Mouse (Mus musculus): ENCODE measurements around the gene Col23a1. TPM values are rescaled to one million over a fixed set of nuclear protein-coding genes. Genes with fewer than 3 reads are reported as not detected.
A peak's percentile ranks its signal among the peaks of the same experiment; 100 is the strongest.

Col23a1 gene
- total RNA-seq (2014; fragmentation: Nextera tagmentation) (not detected in 2 replicates), total RNA-seq (2017) (0.04 and 0.15 TPM in 2 replicates)

DNA sequence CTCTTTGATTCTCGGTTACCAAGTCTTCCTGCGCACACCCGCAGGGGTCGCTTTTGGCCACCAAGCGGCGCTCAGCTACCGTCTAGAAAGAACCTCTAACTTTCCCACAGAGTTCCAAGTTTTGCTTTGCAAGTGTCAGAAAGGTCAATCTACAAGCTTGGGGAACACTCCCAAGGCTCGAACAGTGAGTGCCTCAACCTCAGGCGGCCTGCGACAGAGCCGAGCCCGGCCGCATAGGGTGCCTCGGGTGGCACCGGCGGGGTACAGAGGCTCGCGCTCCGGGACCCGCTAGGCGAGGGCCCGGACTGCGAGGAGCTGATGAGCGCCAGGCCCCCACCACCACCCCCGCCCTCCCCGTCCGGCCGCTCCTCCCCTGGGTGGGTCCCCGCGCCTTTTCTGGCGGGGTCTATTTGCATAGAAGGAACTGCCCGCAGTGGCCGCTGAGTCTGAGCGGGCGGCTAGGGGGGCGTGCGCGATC lies at the start of gene Col23a1:
TSS of gene Col23a1 (plus strand) at position 357 of the 478 bp plus-strand sequence.
- peak; percentile 80 for ATAC-seq (replicated peaks; ENCODE audit: poor library complexity, severe bottlenecking)

DNA sequence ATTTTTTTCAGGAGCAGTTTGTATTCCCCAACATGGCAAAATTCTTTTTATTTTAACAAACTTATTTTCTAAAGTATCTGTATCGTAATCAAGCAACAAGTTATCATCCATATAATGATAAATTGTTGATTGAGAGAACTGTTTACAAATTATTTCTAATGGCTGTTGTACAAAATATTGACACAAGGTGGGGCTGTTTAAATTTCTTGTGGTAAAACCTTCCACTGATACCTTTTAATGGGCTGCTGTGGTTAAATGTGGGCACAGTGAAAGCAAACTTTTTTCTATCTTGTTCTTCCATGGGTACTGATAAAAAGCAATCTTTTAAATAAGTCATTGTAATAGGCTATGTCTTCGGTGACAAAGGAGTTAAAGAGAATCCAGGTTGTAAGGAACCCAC lies 46.8 kb upstream of the Col23a1 start:
- ATAC-seq (replicated peaks; ENCODE audit: poor library complexity, severe bottlenecking): no peak

DNA sequence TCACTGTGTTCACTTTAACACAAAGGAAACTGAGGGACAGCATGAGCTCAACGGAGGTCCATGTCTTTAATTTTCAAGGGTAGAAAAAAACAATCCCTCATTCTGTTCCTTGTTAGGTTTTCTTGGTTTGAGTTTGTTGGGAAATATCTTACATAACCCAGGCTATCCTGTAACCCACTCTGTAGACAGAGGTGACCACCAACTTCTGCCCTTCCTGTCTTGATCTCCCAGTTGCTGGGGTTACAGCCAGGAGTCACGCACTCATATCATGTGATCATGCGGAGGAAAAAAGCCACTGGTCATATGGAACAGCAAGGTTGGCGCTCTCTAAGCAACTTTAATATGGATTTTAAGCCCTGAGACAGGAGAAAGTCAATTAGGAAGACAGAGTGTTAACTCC lies 32.7 kb upstream of the Col23a1 start:
- ATAC-seq (replicated peaks; ENCODE audit: poor library complexity, severe bottlenecking): peak; percentile 93

DNA sequence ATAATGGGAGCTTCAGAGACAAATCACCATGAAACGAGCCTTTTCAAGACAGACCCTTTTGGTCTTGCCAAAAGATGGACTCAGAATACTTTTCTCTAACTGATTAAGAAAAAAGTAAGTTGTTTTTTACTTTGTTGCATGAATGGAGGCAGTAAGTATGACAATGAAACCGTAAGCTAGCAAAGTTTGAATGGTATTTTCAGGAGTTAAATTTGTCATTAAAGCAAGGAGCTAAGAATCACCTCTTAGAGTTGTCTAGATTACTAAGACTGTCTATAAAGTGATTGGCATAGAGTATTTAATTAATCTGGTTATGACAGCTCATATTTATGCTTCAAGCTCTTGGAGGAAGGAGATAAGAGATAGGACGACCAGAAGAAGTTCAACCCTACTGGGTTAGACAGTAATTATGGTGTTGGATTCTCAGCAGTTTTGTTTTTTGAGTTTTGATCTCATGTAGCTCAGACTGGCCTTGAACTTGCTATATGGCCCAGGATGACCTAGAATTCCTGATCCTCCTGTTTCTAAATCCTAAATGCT lies 28.0 kb upstream of the Col23a1 start, which contains the start of gene Clk4:
TSS of gene Clk4 (plus strand) at position 51 of the 540 bp plus-strand sequence.
- ATAC-seq (replicated peaks; ENCODE audit: poor library complexity, severe bottlenecking): no peak

DNA sequence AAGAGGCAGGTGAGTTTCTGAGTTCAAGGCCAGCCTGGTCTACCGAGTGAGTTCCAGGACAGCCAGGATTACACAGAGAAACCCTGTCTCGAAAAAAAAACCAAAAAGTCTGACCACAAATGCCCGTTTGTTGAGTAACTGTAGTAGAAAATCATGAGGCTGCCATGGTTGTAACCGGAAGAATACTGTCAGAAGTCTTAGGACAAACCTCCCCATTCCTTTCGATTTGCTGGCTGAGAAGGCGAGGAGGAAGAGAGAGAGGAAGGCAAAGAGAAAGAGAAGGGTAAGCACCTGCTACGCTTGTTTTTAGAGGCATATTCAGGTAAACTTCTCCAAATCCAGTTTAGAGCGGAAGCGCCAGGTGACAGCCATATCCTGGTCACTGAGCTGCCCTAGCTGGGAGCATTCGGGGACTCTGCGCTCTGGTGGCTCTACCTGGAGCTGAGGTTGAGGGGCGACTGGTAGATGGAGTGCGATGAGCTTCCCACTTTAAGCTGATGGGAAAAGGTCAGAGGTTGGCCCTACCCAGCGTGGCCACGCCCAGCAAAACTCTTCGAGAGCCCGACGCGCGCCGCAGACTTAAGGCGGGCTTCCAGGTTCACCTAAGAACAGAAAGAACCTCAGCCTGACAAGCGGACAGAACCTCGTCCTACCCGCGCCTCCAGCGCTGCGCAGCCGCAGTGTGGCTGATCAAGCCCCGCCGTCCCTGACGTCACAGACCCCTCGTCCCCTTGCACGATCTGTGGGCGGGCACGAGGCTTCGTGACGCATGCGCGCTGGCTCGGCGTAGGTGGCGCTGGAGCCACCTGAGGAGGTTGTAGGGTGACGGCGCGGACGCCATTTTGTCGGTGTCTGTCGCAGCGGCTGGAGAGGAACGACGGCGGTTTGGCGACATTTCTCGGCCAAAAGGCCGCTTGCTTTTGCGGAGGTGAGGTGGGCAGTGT lies 27.1 kb upstream of the Col23a1 start, which contains the start of gene BC049762:
TSS of gene BC049762 (minus strand) at position 705 of the 944 bp plus-strand sequence.
- ATAC-seq (replicated peaks; ENCODE audit: poor library complexity, severe bottlenecking): peak; percentile 79

DNA sequence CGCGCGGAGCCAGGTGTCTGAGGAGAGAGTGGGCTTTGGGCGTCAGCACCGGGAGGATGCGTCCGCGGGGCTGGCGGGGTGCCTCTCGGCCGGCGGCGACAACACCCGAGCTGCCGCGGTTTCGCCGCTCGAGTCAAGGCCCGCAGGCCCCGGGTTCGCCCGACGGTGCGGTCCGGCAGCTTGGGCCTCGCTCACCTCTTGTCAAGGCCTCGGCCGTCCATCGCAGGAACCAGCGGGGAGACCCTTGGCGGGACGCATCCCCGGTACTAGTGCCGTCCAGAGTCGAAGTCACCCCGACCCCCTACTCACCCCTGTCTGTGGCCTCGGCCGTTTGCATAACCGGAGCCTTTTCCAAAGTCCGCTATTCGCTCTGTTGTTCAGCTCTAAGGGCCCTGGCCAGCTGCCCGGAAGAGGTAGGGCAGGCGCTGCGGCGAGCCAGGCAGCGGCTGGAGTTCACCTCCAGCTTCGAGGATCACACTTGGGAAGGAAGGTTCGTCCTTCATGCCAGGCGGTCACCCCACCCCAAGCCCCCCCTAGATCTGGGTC lies 26.4 kb upstream of the Col23a1 start:
- no peak for ATAC-seq (replicated peaks; ENCODE audit: poor library complexity, severe bottlenecking)

DNA sequence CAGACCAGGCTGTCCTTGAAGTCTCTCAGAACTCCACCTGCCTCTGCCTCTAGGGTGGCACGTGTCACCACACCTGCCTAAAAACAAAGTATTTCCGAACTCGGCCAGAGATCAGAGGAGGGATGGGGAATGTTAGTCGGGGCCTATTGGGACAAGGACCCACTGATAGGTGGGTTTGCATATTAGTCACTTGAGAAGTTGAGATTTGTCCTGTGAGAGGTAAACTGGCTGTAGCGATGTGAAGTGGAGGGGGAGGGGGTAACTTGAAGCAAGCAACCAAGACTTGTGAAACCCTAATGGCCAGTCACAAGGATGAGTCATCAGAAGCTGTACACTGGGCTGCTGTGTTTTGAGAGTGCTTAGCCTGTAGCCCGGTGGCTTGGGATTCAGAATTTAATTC lies 25.4 kb upstream of the Col23a1 start:
- ATAC-seq (replicated peaks; ENCODE audit: poor library complexity, severe bottlenecking): peak; percentile 60

DNA sequence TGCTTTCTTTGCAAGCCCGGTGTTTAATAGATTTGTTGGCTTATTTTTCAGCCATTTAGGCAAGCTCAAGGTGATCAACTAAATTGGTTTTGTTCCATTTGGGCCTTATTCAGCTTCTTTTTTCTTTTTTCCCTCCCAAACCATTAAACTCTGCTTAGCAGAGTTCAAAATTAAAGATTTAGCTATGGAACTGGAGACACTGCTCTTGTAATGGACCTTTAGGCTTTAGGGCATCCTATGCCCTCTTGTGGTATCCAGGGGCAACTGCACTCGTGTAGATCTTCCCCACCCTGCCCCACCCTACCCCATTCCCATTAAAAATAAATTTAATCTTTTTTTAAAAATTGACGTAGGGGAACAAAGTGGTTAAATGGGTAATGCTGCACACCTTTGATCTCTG lies 24.4 kb upstream of the Col23a1 start:
- no peak; the same call in 1 of the 2 replicates for ATAC-seq (replicated peaks; ENCODE audit: poor library complexity, severe bottlenecking)

DNA sequence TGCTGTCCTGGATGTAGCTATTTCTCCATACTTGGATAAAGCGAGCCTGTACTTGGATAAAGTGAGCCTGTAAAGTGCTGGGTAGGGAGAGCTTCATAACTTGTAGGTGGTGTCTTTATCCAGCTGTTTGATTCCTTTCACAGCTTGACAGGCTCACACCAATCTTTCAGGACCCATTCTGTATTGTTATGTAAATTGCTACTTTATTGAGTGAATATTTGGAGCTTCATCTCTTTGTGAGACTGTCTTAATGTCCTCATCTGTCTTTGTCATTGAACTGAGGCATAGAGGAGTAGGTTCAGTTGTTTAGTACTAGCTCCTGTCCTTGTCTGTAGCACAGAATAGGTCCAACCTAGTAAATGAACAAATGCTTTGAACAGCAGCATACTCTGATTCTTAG lies 15.3 kb upstream of the Col23a1 start:
- no peak for ATAC-seq (replicated peaks; ENCODE audit: poor library complexity, severe bottlenecking)

DNA sequence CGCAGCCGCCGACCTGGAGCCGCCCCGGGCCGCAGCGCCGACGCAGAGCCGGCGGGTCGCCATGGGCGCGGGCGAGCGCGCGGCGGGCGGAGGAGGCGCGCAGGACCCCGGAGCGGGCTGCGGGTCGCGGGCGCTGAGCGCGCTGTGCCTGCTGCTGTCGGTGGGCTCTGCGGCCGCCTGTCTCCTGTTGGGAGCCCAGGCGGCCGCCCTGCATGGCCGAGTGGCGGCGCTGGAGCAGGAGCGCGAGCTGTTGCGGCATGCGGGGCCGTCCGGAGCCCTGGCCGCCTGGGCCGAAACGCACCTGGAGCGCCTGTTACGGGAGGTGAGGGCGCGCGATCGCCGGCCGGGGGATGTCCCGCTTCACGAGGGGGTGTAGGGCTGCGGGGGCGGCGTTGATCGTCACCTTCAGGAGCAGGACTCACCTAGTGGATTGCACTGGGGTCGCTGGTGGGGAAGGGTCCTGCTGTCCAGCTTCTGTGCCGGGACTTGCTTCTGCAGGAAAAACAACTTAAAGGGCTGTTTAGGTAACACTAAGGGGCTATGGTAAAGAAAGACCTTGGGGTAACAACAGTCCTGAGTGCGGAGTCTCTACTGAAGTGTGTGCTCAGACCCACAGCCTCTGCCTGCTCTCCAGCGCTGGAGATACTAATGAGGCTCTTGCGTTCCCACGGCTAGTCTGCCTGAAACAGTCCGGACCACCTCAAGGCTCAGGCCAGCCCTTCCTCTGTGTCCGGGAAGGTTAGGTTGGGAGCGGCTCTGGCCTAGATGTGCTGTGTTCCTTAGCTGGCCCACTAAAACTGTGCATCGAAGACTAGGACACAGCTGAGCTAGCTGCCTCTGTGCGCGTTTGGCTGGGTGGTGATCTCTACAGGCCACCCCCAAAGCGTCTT lies 591 bp downstream of the Col23a1 start:
- peak; percentile 17 for ATAC-seq (replicated peaks; ENCODE audit: poor library complexity, severe bottlenecking)

DNA sequence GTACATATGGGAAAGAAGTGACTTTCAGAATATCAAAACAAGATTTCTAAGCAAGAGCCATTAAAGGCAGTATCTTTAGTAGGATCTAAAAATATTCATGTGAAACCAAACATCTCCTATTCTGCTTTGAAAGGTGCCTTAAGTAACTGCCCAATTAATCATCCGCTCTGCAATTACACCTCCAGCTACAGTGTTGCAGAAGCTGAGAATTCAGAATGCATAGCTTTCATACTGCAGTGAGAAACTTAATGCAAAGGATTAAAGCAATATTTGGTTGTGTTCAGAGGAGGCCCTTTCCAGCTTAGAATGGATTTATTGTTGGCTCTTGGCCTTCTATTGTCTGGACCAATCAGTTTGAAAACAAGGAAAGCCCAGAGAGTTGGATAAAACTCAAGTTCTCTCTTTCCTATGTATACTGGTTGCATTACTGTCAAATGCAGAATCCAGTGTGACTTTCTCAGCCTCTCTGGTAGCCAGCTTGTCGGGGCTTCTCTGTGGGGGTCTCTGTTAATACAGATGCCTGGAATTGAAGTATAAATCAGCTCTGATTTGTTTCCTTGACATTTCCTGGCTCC lies 4.3 kb downstream of the Col23a1 start:
- no peak for ATAC-seq (replicated peaks; ENCODE audit: poor library complexity, severe bottlenecking)

DNA sequence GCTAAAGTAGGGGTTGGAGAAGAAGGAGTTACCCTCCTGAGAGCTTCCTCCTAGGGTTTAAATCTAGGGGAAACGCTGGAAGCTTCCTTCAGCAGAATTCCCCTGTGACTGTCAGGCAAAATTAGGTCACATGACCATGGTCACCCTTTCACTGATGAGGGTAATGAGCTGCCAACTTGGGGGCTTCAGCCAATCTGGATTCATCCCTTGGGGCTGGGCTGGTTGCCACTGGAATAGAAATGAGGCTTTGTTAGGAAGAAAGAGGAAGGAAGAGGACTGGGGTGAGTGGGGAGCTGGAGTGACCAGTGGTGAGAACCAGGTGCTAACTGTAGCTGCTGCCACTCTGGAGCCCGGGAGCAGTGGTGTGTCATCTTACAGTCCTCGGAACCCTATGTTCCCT lies 6.0 kb downstream of the Col23a1 start:
- no peak for ATAC-seq (replicated peaks; ENCODE audit: poor library complexity, severe bottlenecking)

DNA sequence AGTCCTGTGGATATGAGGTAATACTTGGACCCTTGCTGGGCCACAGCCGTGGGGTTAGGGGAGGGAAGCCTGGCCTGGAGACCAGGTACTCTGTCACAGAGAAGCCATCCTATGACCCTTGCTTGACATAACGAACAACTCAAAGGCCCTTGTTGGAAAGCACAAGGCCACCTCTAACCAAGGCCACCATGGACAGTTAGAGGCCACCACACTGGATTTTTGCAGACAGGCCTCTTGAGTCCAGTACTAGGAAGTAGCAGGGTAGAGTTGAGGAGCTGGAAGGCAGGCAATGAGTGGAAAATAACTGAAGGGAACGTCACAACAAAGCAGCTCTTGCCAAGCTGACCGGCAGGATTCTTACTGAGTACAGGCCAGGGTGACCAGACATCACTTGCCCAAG lies 9.0 kb downstream of the Col23a1 start:
- no peak for ATAC-seq (replicated peaks; ENCODE audit: poor library complexity, severe bottlenecking)

DNA sequence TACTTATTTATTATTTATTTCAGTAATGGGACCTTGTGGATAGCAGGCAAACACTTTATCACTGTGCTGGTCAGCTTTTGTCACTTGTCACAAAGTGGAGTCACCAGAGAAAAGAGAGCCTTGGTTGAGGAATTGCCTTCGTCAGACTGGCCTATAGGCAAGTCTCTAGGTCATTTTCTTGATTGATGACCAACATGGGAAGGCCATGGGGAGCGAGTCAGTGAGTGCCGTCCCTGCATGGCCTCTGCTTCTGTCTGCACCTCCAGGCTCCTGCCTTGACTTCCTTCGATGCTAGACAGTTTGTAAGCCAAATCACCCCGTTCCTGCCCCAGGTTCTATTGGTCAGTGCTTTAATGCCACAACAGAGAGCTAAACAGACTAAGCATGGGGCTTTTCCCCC lies 12.7 kb downstream of the Col23a1 start:
- no peak for ATAC-seq (replicated peaks; ENCODE audit: poor library complexity, severe bottlenecking)

DNA sequence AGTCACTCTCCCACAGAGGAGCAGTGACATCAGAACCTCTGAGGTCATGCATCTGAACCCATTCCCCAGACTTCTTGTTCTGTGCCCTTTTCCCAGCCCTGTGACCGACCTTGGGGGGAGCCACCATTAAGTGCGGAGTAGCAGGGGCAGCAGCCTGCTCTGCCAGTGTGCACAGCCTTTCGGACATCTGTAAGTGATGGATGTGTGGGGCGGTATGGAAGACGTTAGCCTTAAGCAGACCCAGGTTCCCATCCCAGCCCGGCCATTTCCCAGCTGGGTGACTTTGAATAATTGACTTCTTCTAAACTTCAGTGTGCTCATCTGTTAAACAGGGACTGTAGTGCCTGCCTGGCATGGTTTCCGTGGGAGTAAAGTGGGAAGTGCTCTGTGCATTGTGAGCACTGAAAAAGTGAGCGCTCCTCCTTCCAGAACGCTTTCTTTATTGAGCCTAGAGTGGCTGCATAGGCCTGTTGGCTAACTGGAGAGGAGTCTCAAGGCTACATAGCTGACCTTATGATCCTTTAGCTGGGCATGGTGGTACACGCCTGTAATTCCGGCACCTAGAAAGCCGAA lies 14.3 kb downstream of the Col23a1 start:
- ATAC-seq (replicated peaks; ENCODE audit: poor library complexity, severe bottlenecking): no peak

DNA sequence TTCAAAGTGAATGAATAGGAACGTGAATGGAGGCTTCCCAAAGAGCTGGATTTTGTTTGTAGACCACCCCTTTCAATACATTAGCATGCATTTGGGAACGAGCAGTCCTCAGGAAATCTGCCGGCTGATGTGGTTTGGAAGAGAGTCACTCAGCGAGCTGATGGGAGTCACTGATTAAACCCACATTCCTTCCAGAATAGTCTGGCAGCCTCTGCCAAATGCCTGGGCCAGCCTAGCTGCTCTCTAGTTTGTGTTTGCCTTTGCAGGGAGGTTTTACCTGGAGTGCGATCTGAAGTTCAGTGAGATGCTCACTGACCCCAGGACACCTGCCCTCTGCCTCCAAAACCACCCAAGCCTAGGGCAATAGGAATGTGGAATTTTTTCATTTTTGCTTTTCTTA lies 18.6 kb downstream of the Col23a1 start:
- no peak for ATAC-seq (replicated peaks; ENCODE audit: poor library complexity, severe bottlenecking)

DNA sequence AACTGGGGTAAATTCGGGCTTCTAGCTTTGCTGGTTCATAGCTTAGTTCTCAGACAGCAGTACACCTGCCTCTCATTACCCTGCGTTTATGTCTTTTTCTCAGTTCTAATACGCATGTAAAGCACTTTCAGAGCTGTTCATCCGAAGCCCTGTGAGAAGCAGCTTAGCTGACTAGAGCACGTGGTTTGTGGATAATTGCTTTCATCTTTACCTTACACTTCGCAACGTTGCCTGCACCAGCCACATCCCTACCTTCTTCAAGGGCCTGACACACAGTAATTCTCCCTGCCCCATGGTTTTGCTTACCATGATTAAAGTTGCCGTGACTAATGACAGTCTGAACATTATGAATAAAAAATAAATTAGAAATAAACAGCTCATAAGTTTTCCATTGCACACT lies 22.1 kb downstream of the Col23a1 start:
- ATAC-seq (replicated peaks; ENCODE audit: poor library complexity, severe bottlenecking): no peak

DNA sequence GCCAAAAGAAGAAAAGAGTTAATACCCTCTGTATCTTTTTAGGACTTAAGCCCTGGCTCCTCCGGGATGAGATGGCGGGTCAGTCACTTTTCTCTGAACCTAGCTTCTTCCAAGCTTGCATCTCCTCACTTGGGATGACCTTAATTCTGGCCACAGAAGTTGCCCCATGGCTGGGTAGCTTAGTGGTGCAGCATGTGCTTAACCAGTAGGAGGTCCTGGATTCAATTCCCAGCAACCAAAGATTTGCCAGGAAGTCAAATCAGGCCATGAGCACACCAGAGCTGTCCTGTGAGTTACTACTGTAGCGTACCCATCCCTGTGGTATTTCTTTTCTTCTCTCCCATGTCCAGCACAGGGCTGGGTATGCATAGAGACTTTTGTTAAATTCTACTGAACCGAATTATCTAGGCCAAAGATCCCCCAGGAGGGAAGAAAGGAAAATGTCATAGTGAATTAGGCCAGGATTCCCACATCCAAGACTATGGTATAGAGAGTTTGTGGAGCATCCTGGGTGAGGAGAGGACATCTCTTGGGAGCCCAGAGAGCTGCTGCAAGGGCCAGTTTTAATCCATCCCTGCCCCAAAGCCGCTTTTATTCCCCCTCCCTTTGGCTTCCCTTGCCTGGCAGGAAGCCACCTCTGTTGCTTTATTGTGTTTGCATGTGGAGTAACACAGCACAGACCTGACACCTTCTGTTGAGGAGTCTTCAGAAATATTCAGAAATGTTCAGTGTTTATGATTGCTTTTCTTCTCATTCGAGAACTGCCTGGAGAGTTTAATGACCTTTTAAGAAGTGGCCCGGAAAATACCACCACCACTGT lies 26.5 kb downstream of the Col23a1 start:
- no peak for ATAC-seq (replicated peaks; ENCODE audit: poor library complexity, severe bottlenecking)

DNA sequence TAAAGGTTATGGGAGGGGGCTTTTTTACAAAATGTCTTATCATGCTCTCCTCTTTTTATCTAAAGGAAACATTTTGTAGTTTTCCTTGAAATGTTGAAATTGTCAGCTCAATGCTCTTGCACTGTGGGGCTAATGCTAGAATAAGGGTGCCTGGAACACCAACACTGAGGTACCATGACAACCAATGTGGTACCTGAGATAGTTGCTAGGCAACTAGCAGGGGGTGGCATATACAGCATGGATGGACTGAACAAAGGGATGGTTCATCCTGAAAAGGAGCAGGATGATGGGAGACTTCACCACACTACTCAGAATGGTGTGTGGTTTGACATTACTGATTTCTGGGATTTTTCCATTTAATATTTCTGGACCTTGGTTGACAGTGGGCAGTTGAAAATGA lies 30.9 kb downstream of the Col23a1 start:
- ATAC-seq (replicated peaks; ENCODE audit: poor library complexity, severe bottlenecking): no peak

Measured in granulocyte monocyte progenitor cell, adult 5-6 weeks (primary cell).